Mouse (Mus musculus) midbrain, embryonic 16.5 days (tissue): ENCODE data around the gene Zfp646. TPM values are rescaled to one million over a fixed set of nuclear protein-coding genes. Genes with fewer than 3 reads are reported as not detected.
A peak's percentile ranks its signal among the peaks of the same experiment; 100 is the strongest.

Experiments used
- ATAC-seq: fragments of 200-750 bp; cut with Nextera tagmentation; 2 replicates; pipeline ENCODE4 v1.8.0; 2017; ENCODE audit warnings: moderate TSS enrichment
- H3K27ac ChIP-seq: fragments of 300-500 bp; sonication (generic); 2 replicates; pipeline ENCODE4 v1.5.1; 2014; ENCODE audit warnings: mild to moderate bottlenecking, low read length, mixed read lengths
- H3K27me3 ChIP-seq: fragments of 300-500 bp; sonication (generic); 2 replicates; pipeline ENCODE4 v1.6.1; 2014; ENCODE audit warnings: low read depth, low read length, mixed read lengths; ENCODE audit not compliant: control insufficient read depth, insufficient read depth
- H3K36me3 ChIP-seq: fragments of 300-500 bp; sonication (generic); 2 replicates; pipeline ENCODE4 v1.6.1; 2014; ENCODE audit warnings: mild to moderate bottlenecking, low read length, moderate library complexity, mixed read lengths; ENCODE audit not compliant: control insufficient read depth, insufficient read depth
- H3K4me1 ChIP-seq: fragments of 300-500 bp; sonication (generic); 2 replicates; pipeline ENCODE4 v1.6.1; 2014; ENCODE audit warnings: mild to moderate bottlenecking, low read length, mixed read lengths; ENCODE audit not compliant: control insufficient read depth, insufficient read depth
- H3K4me2 ChIP-seq: fragments of 300-500 bp; sonication (generic); 2 replicates; pipeline ENCODE4 v1.6.1; 2014; ENCODE audit warnings: mild to moderate bottlenecking, low read length, mixed read lengths
- H3K4me3 ChIP-seq: fragments of 300-500 bp; sonication (generic); 2 replicates; pipeline ENCODE4 v1.5.1; 2014; ENCODE audit warnings: low read depth, mild to moderate bottlenecking, low read length, moderate library complexity, mixed read lengths
- H3K9ac ChIP-seq: fragments of 300-500 bp; sonication (generic); 2 replicates; pipeline ENCODE4 v1.6.1; 2014; ENCODE audit warnings: low read depth, low read length, mixed read lengths
- H3K9me3 ChIP-seq: fragments of 300-500 bp; sonication (generic); replicated peaks from 2 replicates; pipeline ENCODE4 v1.6.1; 2014; ENCODE audit warnings: mild to moderate bottlenecking, low read length, mixed read lengths; ENCODE audit not compliant: control insufficient read depth, poor library complexity, severe bottlenecking
- WGBS: fragments of 180-500 bp; shearing (Covaris S2); extraction: QIAGEN DNeasy Blood & Tissue Kit; methylation state at CpG from one replicate; pipeline ENCODE4 v1.1.7; 2014; 5-methylcytosine and 5-hydroxymethylcytosine counted together
- polyA plus RNA-seq: library from polyadenylated mRNA; unstranded; fragments of >200 nt; fragmentation: Nextera tagmentation; extraction: Ambion mirVana; gene quantifications from 2 replicates; pipeline ENCODE4 v1.2.1, GENCODE M21; 2015

Zfp646 gene
- polyA plus RNA-seq, 1 experiment from 2014 or later: 8.3 TPM

DNA sequence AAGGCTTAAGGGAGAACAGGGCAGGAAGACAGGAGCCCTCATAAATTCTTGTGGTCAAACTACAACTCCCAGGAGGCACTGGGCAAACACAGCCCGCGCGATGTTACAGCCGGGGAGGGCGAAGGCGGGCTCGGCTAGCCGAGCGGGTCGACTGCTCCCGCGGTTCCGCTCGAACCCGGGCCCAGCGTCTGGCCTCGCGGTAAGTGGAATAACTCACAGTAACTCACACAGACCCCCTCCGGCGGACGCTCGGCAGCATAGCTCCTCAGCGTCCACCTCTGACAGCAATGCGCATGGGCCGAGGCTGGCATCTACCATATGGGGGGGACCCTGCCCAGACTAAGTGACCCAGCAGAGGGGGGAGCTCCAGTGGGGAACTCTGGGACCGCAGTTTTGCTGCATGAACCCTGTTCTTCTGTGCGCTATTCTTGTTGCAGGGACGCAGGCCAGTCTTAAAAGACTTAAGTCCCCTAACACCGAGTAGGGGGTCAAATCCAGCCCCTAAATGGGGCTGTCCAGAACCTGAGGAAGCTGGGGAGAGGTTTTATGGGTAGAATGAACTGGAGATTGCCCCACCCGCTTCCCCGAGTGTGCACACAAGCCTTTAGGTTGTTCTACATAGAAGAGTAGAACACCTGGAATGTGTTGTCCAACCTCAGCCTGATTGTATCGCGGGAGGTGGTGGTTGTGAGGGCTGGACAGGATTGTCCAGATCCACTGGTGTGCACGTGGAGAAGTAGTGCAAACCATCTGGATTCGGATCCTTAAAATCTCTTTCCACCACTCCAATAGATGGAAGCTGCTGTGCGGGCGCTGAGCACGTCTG, 28.2 kb downstream of the Zfp646 start, which contains the start of gene Bckdk:
TSS of gene Bckdk (plus strand) at position 112 of the 826 bp plus-strand sequence.
- peak; percentile 94 for ATAC-seq
- Histone ChIP-seq H3K27ac (peak within 1 kb of the TSS; percentile 91), H3K4me1 (peaks cover 7% of the 10 kb centered on the region), H3K4me3 (peak within 1 kb of the TSS; percentile 62), H3K36me3 (peaks cover 13% of the 10 kb centered on the region), H3K9ac (peak within 1 kb of the TSS; percentile 72), H3K4me2 (peak within 1 kb of the TSS; percentile 80), H3K9me3 (no peaks in the 10 kb centered on the region), H3K27me3 (no peaks in the 10 kb centered on the region)
- 6% methylated on average over 38 of the region's 38 CpGs for WGBS

DNA sequence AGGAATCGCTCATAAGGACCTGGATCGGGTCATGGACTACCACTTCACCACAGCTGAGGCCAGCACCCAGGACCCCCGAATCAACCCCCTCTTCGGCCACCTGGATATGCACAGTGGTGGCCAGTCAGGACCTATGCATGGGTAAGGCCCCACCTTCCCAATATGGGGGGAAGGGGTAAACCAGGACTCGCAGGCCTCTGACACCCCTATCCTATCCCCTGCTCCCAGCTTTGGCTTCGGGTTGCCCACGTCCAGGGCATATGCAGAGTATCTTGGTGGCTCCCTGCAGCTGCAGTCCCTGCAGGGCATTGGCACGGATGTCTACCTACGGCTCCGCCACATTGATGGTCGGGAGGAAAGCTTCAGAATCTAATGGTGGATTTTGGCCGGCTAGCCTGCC, 31.9 kb downstream of the Zfp646 start:
- H3K36me3 ChIP-seq: peaks cover 13% of the 10 kb centered on the region
- H3K4me2 ChIP-seq: no peak overlapping the region
- no peak for ATAC-seq
- no peak overlapping the region for H3K27ac ChIP-seq
- H3K4me3 ChIP-seq: no peak overlapping the region
- H3K9ac ChIP-seq: no peak overlapping the region
- H3K9me3 ChIP-seq: no peaks in the 10 kb centered on the region
- H3K27me3 ChIP-seq: no peaks in the 10 kb centered on the region
- 93% methylated on average over 12 of the region's 12 CpGs for WGBS
- H3K4me1 ChIP-seq: peaks cover 11% of the 10 kb centered on the region

DNA sequence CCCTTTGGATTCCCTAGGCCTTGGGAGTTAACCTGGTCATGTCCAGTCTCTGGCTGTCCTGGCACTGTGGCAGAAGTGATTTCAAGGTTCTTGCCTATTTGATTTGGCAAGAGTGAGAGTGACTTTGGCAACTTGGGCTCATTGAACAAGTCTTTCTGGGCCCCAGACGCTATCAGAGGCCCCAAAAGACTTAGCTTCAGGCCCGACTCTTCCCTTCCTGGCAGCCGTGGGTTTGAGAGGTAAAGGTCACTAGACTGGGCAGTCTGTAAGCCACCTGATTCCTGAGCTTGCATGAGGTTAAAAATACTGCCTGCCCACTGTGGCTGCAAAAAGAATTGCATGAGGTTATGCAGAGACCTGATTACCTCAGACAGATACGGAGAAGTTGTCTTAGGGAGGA, 32.6 kb downstream of the Zfp646 start:
- peaks cover 13% of the 10 kb centered on the region for H3K36me3 ChIP-seq
- peaks cover 17% of the 10 kb centered on the region for H3K4me1 ChIP-seq
- 92% methylated on average over 4 of the region's 4 CpGs for WGBS
- no peaks in the 10 kb centered on the region for H3K9me3 ChIP-seq
- H3K4me3 ChIP-seq: no peak overlapping the region
- H3K27me3 ChIP-seq: no peaks in the 10 kb centered on the region
- ATAC-seq: no peak
- H3K4me2 ChIP-seq: no peak overlapping the region
- no peak overlapping the region for H3K27ac ChIP-seq
- no peak overlapping the region for H3K9ac ChIP-seq

DNA sequence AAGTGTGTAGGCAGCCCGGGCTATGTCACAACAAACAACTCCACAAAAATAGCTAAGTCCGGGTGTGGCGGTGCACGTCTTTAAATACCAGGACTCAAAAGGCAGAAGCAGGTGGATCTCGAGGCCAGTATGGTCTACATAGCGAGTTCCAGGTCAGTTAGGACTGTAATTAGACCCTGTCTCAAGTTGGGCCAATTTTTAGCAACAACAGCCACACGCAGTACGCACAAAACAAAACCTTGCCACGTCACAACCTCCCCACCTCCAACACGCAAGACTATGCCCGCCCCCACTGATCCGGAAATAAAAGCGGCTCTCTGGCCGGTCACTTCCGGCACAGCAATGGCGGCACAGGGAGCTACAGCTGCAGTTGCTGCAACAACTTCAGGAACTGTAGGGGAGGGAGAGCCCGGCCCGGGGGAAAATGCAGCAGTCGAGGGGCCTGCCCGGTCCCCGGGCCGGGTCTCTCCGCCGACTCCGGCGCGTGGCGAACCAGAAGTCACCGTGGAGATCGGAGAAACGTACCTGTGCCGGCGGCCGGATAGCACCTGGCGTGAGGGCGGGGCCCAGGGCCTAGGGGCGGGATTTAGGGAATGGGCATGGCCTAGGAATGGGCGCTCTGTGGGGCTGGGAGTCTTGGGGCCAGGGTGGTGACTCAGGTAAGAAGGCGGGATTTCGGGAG, 36.3 kb downstream of the Zfp646 start, which contains the start of gene Kat8:
TSS of gene Kat8 (plus strand) at position 327 of the 682 bp plus-strand sequence.
- Histone ChIP-seq H3K4me1 (peaks cover 10% of the 10 kb centered on the region), H3K9me3 (no peaks in the 10 kb centered on the region), H3K4me3 (peak within 1 kb of the TSS; percentile 97), H3K27me3 (no peaks in the 10 kb centered on the region), H3K36me3 (peaks cover 16% of the 10 kb centered on the region), H3K27ac (peak within 1 kb of the TSS; percentile 83), H3K9ac (peak within 1 kb of the TSS; percentile 84), H3K4me2 (peak within 1 kb of the TSS; percentile 74)
- WGBS: 1% methylated on average over 40 of the region's 40 CpGs
- ATAC-seq: peak; percentile 97

DNA sequence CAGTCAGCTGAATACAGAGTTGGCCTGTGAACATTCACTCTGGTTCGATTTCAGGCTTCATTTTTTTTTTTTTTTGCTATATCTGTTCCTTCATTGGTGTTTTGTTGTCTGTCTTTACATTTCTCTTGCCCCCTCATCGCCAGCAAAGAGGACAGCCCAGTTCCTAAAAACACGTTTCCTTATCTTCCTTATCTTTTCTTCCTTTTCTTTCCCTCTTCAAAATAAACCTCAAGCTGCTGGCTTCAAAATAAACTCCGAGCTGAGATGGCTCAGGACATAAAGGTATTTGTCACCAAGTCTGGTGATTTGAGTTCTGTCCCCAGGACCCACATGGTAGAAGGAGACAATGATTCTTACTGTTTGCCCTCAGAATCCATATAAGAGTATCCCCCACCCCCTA, 36.9 kb downstream of the Zfp646 start:
- Histone ChIP-seq H3K9me3 (no peaks in the 10 kb centered on the region), H3K4me2 (peak overlapping the region; percentile 74), H3K4me1 (peaks cover 10% of the 10 kb centered on the region), H3K36me3 (peaks cover 15% of the 10 kb centered on the region), H3K9ac (peak overlapping the region; percentile 84), H3K27ac (no peak overlapping the region; the same call in 1 of the 2 replicates), H3K4me3 (peak overlapping the region; percentile 97), H3K27me3 (no peaks in the 10 kb centered on the region)
- ATAC-seq: no peak
- 32% methylated on average over 4 of the region's 4 CpGs for WGBS

DNA sequence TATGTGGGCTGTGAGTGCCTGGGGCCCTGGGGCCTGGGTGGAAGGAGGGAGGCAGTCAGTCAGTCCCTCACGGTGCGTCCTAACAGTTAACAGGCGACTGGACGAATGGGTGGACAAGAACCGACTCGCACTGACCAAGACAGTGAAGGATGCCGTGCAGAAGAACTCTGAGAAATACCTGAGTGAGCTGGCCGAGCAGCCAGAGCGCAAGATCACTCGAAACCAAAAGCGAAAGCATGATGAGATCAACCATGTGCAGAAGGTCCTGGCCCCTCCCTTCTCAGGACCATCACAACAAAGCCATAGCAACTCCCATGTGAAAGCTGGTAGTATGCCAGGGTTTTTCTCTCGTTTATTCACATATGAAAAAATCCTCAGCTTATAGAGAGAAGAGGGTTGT, 39.3 kb downstream of the Zfp646 start:
- H3K4me2 ChIP-seq: no peak overlapping the region
- H3K4me1 ChIP-seq: peaks cover 10% of the 10 kb centered on the region
- no peak overlapping the region for H3K27ac ChIP-seq
- H3K9ac ChIP-seq: no peak overlapping the region
- no peaks in the 10 kb centered on the region for H3K9me3 ChIP-seq
- WGBS: 95% methylated on average over 12 of the region's 12 CpGs
- H3K4me3 ChIP-seq: no peak overlapping the region
- no peaks in the 10 kb centered on the region for H3K27me3 ChIP-seq
- ATAC-seq: no peak
- peaks cover 11% of the 10 kb centered on the region for H3K36me3 ChIP-seq

DNA sequence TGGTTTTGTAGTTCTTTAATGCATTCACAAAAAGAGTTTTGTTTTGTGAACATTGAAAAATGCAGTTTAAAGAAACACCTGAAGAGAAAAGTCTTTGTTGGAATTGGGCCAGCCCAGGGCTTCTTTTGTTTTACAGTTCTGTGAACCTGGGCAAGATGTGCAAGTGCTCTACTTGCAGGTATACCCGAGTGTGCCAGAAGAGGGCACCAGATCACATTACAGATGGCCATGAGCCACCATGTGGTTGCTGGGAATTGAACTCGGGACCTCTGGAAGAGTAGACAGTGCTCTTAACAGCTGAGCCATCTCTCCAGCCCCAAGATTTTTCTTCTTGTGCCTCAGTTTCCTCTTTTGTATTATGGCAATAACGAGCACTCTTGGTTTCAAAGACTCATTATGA, 42.2 kb downstream of the Zfp646 start:
- no peak for ATAC-seq
- Histone ChIP-seq H3K4me2 (no peak overlapping the region), H3K36me3 (peaks cover 11% of the 10 kb centered on the region), H3K4me1 (peaks cover 3% of the 10 kb centered on the region), H3K9me3 (no peaks in the 10 kb centered on the region), H3K4me3 (no peak overlapping the region), H3K27me3 (no peaks in the 10 kb centered on the region), H3K9ac (no peak overlapping the region), H3K27ac (no peak overlapping the region)
- WGBS: 64% methylated on average over 3 of the region's 3 CpGs

DNA sequence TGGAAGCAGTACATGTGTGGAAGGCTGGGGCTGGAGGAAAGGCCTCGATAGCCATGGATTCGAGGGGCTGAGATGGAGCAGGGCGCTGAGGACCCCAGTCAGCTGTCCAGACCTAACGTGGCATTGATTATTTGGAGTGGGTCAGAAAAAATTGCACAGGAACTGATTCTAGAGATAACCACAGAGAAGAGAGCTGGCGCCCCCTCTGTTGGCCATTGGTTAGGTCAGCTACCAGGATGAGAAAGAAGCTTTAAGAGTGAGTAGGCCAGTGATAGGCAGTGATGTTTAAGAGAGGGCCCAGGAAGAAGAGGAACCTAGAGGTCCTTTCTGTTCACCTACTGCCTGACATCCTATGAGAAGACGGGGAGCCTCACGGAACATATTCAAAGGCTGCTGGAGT, 43.3 kb downstream of the Zfp646 start:
- no peak for ATAC-seq
- Histone ChIP-seq H3K4me2 (no peak overlapping the region), H3K27me3 (no peaks in the 10 kb centered on the region), H3K9me3 (no peaks in the 10 kb centered on the region), H3K27ac (no peak overlapping the region), H3K36me3 (peaks cover 11% of the 10 kb centered on the region), H3K4me1 (no peaks in the 10 kb centered on the region), H3K4me3 (no peak overlapping the region), H3K9ac (no peak overlapping the region)
- WGBS: 75% methylated on average over 7 of the region's 7 CpGs

DNA sequence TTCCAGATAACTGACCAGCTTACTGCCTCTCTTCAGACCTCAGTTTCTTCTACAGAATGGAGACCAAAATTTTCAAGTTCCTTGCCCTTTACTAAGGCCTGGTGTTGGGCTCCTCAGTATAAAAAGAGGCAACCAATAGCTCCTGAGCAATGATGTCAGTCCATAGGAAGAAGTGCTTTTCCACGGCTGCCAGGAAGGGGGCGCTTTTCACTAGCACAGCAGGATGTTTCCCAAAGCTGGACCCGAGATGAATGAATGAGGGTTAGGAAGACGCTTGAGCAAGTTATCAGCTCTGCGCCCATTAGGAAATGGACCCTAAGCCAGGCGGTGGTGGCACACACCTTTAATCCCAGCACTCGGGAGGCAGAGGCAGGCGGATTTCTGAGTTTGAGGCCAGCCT, 45.5 kb downstream of the Zfp646 start:
- ATAC-seq: no peak
- WGBS: 61% methylated on average over 8 of the region's 8 CpGs
- no peaks in the 10 kb centered on the region for H3K4me1 ChIP-seq
- no peak overlapping the region for H3K27ac ChIP-seq
- H3K4me2 ChIP-seq: no peak overlapping the region
- no peak overlapping the region for H3K4me3 ChIP-seq
- H3K9me3 ChIP-seq: no peaks in the 10 kb centered on the region
- no peaks in the 10 kb centered on the region for H3K27me3 ChIP-seq
- H3K36me3 ChIP-seq: peaks cover 9% of the 10 kb centered on the region
- H3K9ac ChIP-seq: no peak overlapping the region
